Mouse (Mus musculus): ENCODE data around the gene Echdc1. TPM values are rescaled to one million over a fixed set of nuclear protein-coding genes. Genes with fewer than 3 reads are reported as not detected.

Echdc1 gene
- 10 to 100 TPM; 11.7 to 17.8 TPM for polyA plus RNA-seq (2017; shearing (Covaris generic))

GRCm38 (mm10) chr10:29313064-29313638, at the start of gene Echdc1:
Echdc1 (plus strand) TSS chr10:29313166.

DNA sequence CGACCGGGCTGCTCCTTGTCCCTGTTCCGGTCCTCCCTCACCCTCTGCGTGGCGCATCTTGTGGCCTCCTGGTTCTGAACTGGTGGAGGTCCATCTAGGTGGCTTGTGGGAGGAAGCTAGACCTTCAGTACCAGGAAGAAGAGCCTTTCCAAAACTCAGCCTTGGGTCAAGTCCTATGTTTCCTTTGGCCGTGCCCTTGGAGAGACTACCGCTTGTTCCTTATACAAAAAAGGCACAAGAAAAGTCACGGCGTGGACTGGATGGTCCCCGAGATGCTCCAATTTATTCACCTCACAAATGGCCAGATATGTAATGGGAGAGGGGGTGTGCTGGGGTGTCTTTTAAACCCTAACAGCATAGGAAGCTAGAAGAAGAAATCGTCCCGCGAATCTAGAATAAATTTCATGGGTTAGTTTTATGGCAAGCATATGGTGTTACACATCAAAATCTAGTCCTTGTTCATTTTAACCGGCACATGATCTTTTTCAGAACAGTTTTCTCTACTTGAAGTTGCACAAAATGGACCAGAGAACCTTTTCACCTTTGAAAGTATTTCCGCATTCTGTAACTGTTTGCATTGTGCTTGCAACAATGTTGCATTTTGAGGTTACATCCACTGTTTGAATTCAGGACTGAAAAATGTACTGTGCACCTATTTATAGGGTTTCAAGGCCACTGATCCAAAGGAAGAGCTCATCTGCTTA, 49.4 kb downstream of the Echdc1 start, which contains the start of gene Rnf146:
TSS of gene Rnf146 (minus strand) at position 246 of the 704 bp plus-strand sequence.

Other genes with a start within 250 kb of the Echdc1 start
- under 1 TPM in 1 of 2 experiments, not detected in 1; 0.50 TPM for gene Soga3, start 169.3 kb upstream of the Echdc1 start, polyA plus RNA-seq (2017; shearing (Covaris generic))
- not detected for gene Gm49353, start 114.2 kb upstream of the Echdc1 start, polyA plus RNA-seq (2017; shearing (Covaris generic))
- gene 9330159F19Rik, start 101.6 kb upstream of the Echdc1 start, polyA plus RNA-seq (2017; shearing (Covaris generic)) = under 1 TPM; 0.22 to 0.28 TPM
- 10 to 100 TPM; 80.4 to 95.9 TPM for gene Rnf146, start 49.3 kb downstream of the Echdc1 start, polyA plus RNA-seq (2017; shearing (Covaris generic))
- gene Rspo3, start 222.7 kb downstream of the Echdc1 start, polyA plus RNA-seq (2017; shearing (Covaris generic)) = under 1 TPM in 1 of 2 experiments, not detected in 1; 0.12 TPM

Data from inflammation-experienced regulatory T-cells (primary cell).